Mouse (Mus musculus): ENCODE results near the gene AU041133. TPM values are rescaled to one million over a fixed set of nuclear protein-coding genes. Genes with fewer than 3 reads are reported as not detected.

Gene AU041133
- polyA plus RNA-seq, 1 experiment from 2014 or later = 6.3 TPM

Other genes with a start within 250 kb of the AU041133 start
- 4.4 and 4.8 TPM in 2 replicates for gene Zfp781, start 197.5 kb upstream of the AU041133 start, polyA plus RNA-seq (2016; fragmentation: Nextera tagmentation; extraction: Ambion mirVana)
- gene Zfp873, start 79.9 kb upstream of the AU041133 start, polyA plus RNA-seq (2016; fragmentation: Nextera tagmentation; extraction: Ambion mirVana) = 16.8 and 17.5 TPM in 2 replicates
- 5.5 and 6.3 TPM in 2 replicates for gene BC024063, start 44.7 kb upstream of the AU041133 start, polyA plus RNA-seq (2016; fragmentation: Nextera tagmentation; extraction: Ambion mirVana)
- gene Zfp938, start 113.3 kb downstream of the AU041133 start, polyA plus RNA-seq (2016; fragmentation: Nextera tagmentation; extraction: Ambion mirVana) = 16.7 and 16.8 TPM in 2 replicates
- gene 4932415D10Rik, start 188.6 kb downstream of the AU041133 start, polyA plus RNA-seq (2016; fragmentation: Nextera tagmentation; extraction: Ambion mirVana) = not detected in 2 replicates
- gene Gm4924, start 226.2 kb downstream of the AU041133 start, polyA plus RNA-seq (2016; fragmentation: Nextera tagmentation; extraction: Ambion mirVana) = 11.0 and 11.9 TPM in 2 replicates

Measured in limb, embryonic 12.5 days (tissue).